Mouse (Mus musculus) kidney, embryonic 14.5 days (tissue): ENCODE measurements around the gene Abcc6. TPM values are rescaled to one million over a fixed set of nuclear protein-coding genes. Genes with fewer than 3 reads are reported as not detected.

ENCODE experiments used
- ATAC-seq: fragments of 200-750 bp; cut with Nextera tagmentation; 2 replicates; pipeline ENCODE4 v1.8.0; 2017; ENCODE audit warnings: moderate number of reproducible peaks, mild to moderate bottlenecking, moderate TSS enrichment, moderate library complexity; ENCODE audit not compliant: low FRiP score, low TSS enrichment
- H3K27ac ChIP-seq: fragments of 300-500 bp; sonication (generic); 2 replicates; pipeline ENCODE4 v1.5.1; 2014; ENCODE audit warnings: low read depth, mild to moderate bottlenecking, low read length, moderate library complexity, mixed read lengths
- H3K27me3 ChIP-seq: fragments of 300-500 bp; sonication (generic); 2 replicates; pipeline ENCODE4 v1.6.1; 2014; ENCODE audit warnings: mild to moderate bottlenecking, low read length; ENCODE audit not compliant: control insufficient read depth, insufficient read depth
- H3K36me3 ChIP-seq: fragments of 300-500 bp; sonication (generic); 2 replicates; pipeline ENCODE4 v1.6.1; 2014; ENCODE audit warnings: low read length, mixed read lengths; ENCODE audit not compliant: control insufficient read depth, insufficient read depth
- H3K4me1 ChIP-seq: fragments of 300-500 bp; sonication (generic); 2 replicates; pipeline ENCODE4 v1.6.1; 2014; ENCODE audit warnings: low read length, mixed read lengths; ENCODE audit not compliant: control insufficient read depth, insufficient read depth
- H3K4me2 ChIP-seq: fragments of 300-500 bp; sonication (generic); replicated peaks from 2 replicates; pipeline ENCODE4 v1.6.1; 2014; ENCODE audit warnings: low read depth, mild to moderate bottlenecking, low read length
- H3K4me3 ChIP-seq: fragments of 300-500 bp; sonication (generic); 2 replicates; pipeline ENCODE4 v1.5.1; 2014; ENCODE audit warnings: mild to moderate bottlenecking, low read length
- H3K9ac ChIP-seq: fragments of 300-500 bp; sonication (generic); 2 replicates; pipeline ENCODE4 v1.6.1; 2014; ENCODE audit warnings: low read depth, mild to moderate bottlenecking, low read length, moderate library complexity
- H3K9me3 ChIP-seq: fragments of 300-500 bp; sonication (generic); 2 replicates; pipeline ENCODE4 v1.6.1; 2016; ENCODE audit warnings: low read length; ENCODE audit not compliant: control insufficient read depth
- WGBS: fragments of 180-500 bp; shearing (Covaris S2); extraction: QIAGEN DNeasy Blood & Tissue Kit; methylation state at CpG from one replicate; pipeline ENCODE4 v1.1.7; 2014; 5-methylcytosine and 5-hydroxymethylcytosine counted together
- polyA plus RNA-seq: library from polyadenylated mRNA; unstranded; fragments of >200 nt; fragmentation: Nextera tagmentation; extraction: Ambion mirVana; gene quantifications from 2 replicates; pipeline ENCODE4 v1.2.1, GENCODE M21; 2014

The Abcc6 gene
- polyA plus RNA-seq, 1 experiment from 2014 or later = 0.53 TPM

DNA sequence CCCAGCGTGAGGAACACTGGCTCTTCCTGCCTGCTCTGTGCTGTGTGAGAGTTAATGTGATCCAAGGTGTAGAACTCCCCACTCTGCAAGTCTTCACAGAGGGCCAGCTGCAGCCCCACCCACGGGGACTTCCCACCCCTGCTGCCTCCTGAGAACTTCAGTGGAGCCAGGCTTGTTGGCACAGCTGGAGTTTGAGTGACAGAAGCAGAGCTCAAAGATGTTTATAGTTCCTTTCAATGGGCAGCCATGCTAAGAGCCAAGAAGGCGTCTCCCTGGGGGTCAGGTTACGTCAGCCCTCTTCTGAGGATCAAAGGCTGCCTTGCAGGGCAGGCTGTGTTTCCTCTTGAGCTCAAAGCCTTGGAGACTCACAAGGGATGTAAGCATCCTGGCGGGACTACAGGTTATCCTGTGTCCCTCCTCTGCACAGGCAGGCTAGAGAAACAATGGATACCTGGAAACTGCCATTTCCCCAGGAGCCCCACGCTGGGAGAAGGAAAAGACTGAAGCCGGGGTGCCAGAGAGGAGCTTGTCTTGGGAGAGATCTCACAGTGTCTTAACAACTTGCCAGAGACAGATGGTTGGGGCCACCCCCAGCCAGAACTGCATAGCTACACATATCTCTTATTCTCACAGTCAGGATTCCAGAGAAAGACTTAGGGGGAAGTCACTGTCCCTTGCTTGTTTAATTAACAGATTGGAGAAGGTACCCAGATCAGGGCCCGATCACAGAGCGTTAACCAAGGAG lies 16.7 kb downstream of the Abcc6 start:
- 18% methylated on average over 9 of the region's 9 CpGs for WGBS
- no peak overlapping the region for H3K9ac ChIP-seq
- H3K36me3 ChIP-seq = no peaks in the 10 kb centered on the region
- H3K4me1 ChIP-seq = peaks cover 13% of the 10 kb centered on the region; the same call in 1 of the 2 replicates
- peak; percentile 80 for ATAC-seq
- no peaks in the 10 kb centered on the region for H3K9me3 ChIP-seq
- H3K4me3 ChIP-seq = no peak overlapping the region
- no peak overlapping the region for H3K4me2 ChIP-seq
- H3K27ac ChIP-seq = peak overlapping the region; percentile 12; the same call in 1 of the 2 replicates
- H3K27me3 ChIP-seq = no peaks in the 10 kb centered on the region

DNA sequence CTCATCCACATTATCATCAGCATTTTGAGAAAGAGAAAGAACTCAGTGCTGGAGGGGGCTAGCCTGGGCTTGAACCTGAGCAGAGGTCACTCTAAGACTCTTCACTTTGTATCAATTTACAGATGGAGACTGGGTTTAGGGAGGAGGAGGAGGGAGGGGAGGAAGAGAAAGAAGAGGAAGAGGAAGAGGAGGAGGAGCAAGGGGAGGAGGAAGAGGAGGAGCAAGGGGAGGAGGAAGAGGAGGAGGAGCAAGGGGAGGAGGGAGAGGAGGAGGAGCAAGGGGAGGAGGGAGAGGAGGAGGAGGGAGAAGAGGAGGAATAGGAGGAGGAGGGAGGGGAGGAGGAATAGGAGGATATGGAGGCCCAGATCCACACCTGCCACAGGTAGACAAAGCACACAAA lies 18.0 kb downstream of the Abcc6 start:
- H3K9ac ChIP-seq = no peak overlapping the region
- H3K9me3 ChIP-seq = no peaks in the 10 kb centered on the region
- H3K27me3 ChIP-seq = no peaks in the 10 kb centered on the region
- no peak for ATAC-seq
- H3K27ac ChIP-seq = no peak overlapping the region
- H3K4me3 ChIP-seq = no peak overlapping the region
- H3K36me3 ChIP-seq = no peaks in the 10 kb centered on the region
- no peak overlapping the region for H3K4me2 ChIP-seq
- H3K4me1 ChIP-seq = peaks cover 13% of the 10 kb centered on the region; the same call in 1 of the 2 replicates

DNA sequence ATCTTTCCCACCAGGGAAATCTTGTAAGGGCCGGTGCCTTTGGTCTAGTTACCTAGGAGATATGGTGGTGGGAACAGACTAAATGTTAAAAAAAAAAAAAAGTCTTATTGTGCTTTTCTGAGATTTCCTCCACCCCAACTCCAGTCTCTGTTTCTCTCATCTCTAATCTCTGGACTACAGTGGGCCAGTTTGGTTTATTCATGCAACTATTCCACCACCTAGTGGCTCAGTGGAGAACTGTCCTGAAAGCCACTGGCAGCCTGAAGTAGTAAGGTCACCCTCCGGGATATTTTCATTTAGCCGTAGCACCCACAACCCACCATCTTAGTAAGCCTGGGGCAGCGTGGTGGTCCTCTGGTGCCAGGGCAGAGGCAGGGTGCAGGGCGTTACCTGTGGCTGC lies 20.5 kb downstream of the Abcc6 start:
- peaks cover 16% of the 10 kb centered on the region; the same call in 1 of the 2 replicates for H3K4me1 ChIP-seq
- H3K27me3 ChIP-seq = no peaks in the 10 kb centered on the region
- H3K36me3 ChIP-seq = no peaks in the 10 kb centered on the region
- no peak for ATAC-seq
- no peak overlapping the region for H3K9ac ChIP-seq
- 12% methylated on average over 5 of the region's 5 CpGs for WGBS
- H3K27ac ChIP-seq = no peak overlapping the region
- no peak overlapping the region for H3K4me3 ChIP-seq
- H3K9me3 ChIP-seq = no peaks in the 10 kb centered on the region
- H3K4me2 ChIP-seq = no peak overlapping the region

DNA sequence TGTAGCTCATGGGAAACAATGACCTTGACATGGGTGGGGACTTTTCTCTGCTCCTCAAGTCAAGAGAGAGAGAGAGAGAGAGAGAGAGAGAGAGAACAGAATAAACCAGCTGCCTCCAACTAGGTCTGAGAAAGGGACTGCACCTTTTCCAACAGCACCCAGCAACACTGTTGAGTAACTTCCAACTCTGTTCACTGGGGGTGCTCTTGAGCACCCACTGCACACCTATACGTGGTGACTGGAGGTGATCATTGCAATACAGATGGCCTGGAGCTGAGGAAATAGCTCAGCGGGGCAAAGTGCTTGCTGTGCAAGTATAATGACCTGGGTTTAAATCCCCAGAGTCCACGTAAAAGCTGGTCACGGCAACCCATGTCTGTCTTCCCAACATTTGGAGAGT lies 27.4 kb downstream of the Abcc6 start:
- Histone ChIP-seq H3K4me1 (0 out of 2 replicates have a peak, but pooled peaks cover 3% of the 10 kb centered on the region), H3K27ac (no peak overlapping the region), H3K4me3 (no peak overlapping the region), H3K4me2 (no peak overlapping the region), H3K9ac (no peak overlapping the region), H3K9me3 (no peaks in the 10 kb centered on the region), H3K36me3 (no peaks in the 10 kb centered on the region), H3K27me3 (no peaks in the 10 kb centered on the region)
- WGBS = 62% methylated on average over 4 of the region's 4 CpGs
- ATAC-seq = no peak

DNA sequence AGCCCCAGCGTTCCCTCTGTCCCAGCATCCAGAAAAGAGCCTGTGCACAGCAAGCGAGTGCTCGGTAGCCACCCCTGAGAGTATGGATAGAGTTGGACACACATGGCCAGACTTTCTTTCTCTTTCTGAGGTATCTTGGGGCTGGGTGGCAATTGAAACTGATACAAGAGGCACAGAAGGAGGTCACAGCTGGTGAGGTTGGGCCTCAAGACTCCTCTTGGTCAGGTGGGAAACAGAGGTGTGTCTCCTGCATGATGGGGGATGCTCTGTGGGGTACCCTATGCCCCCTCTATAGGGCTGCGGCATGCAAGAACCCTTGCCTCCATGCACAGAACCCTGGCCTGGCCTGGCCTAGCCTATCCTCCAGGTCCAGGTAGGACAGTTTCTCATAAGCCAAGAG lies 29.5 kb downstream of the Abcc6 start:
- WGBS = 87% methylated on average over 4 of the region's 4 CpGs

DNA sequence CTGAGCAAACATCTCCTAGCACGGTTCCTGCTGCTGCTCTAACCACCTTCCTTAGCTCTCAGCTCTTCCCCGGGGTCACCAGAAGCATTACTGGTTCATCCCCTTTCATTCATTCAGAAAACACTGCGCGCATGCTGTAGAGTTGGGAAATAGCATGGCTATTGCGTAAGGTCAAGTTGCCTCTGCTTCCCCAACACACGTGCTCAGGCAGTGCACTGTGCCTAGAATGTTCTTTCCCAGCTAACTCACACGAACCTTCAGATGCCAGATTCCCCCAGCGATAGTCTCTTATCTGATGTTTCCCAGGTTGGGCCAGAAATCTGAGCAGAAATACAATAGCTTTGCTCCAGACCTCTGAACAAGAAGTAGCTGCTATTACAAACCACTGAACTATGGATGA lies 37.6 kb downstream of the Abcc6 start:
- Histone ChIP-seq H3K9ac (no peak overlapping the region), H3K36me3 (no peaks in the 10 kb centered on the region), H3K27me3 (no peaks in the 10 kb centered on the region), H3K4me1 (no peaks in the 10 kb centered on the region), H3K27ac (no peak overlapping the region), H3K4me3 (no peak overlapping the region), H3K9me3 (no peaks in the 10 kb centered on the region), H3K4me2 (no peak overlapping the region)
- no peak for ATAC-seq
- 82% methylated on average over 8 of the region's 8 CpGs for WGBS

More for the DNA sequence above, 29.5 kb downstream of the Abcc6 start:
- Histone ChIP-seq H3K4me3 (no peak overlapping the region), H3K9ac (no peak overlapping the region), H3K27me3 (no peaks in the 10 kb centered on the region), H3K4me1 (0 out of 2 replicates have a peak, but pooled peaks cover 1% of the 10 kb centered on the region), H3K4me2 (no peak overlapping the region), H3K9me3 (no peaks in the 10 kb centered on the region), H3K27ac (no peak overlapping the region), H3K36me3 (no peaks in the 10 kb centered on the region)
- ATAC-seq = no peak

DNA sequence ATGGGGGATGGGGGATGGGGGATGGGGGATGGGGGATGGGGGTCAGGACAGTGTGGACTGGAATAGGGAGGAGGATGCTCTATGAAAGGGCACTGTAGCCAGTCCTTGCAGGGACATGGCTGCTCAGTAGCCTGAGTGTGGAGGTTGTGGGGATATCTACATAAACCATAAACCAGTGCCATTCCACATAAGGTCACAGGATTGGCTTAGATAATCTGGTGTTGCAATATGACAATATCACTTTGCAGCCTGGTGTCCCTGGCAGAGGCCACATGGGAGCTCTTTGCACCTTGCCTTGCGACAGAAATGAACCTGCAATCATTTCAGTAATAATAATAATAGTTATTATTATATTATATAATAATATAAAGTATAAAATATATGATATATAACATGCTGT lies 41.8 kb downstream of the Abcc6 start:
- no peaks in the 10 kb centered on the region for H3K4me1 ChIP-seq
- WGBS = 87% methylated on average over 1 of the region's 1 CpGs
- H3K27ac ChIP-seq = no peak overlapping the region
- no peak overlapping the region for H3K4me3 ChIP-seq
- no peak overlapping the region for H3K4me2 ChIP-seq
- H3K9ac ChIP-seq = no peak overlapping the region
- ATAC-seq = no peak
- H3K9me3 ChIP-seq = no peaks in the 10 kb centered on the region
- H3K36me3 ChIP-seq = no peaks in the 10 kb centered on the region
- no peaks in the 10 kb centered on the region for H3K27me3 ChIP-seq

DNA sequence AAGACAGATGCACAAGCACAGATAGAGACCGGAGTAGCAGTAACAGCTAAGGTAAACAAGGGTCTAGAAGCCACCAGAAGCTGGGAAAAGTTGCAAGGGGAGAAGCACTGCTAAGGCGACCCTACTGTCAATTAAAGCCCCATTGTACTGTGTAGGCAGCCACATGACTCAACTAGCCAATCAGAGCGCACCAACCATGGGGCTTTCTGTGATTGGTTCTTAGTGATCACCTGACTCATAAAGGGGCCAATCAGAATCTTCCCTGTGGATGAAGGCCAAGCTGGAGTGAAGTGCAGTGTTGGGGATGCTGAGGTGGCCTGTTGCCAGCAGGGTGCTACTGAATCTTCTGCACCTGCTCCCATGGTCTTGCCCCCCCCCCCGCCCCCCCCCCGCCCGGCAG lies 43.2 kb downstream of the Abcc6 start:
- H3K4me1 ChIP-seq = no peaks in the 10 kb centered on the region
- H3K4me3 ChIP-seq = no peak overlapping the region
- H3K36me3 ChIP-seq = no peaks in the 10 kb centered on the region
- H3K4me2 ChIP-seq = no peak overlapping the region
- no peaks in the 10 kb centered on the region for H3K9me3 ChIP-seq
- no peak for ATAC-seq
- no peak overlapping the region for H3K27ac ChIP-seq
- no peaks in the 10 kb centered on the region for H3K27me3 ChIP-seq
- WGBS = 84% methylated on average over 5 of the region's 6 CpGs
- H3K9ac ChIP-seq = no peak overlapping the region

DNA sequence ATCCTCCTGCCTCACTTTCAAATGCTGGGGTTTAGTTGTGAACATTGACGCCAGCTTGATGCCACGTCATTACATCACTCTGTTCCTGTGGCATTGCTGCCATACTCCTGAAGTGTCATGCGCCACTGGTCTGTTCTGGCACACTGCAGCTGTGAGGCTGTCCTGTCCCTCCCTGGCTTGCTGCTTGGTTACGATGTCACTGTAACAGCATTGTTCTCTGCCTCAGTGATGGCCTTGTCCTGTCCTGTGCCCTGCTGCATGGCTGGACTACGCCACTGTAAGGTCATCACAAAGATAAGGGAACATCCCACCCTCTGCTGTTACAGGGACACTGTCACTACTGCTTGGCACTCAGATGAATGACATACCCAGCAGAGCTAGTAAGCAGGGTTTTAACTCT lies 48.5 kb downstream of the Abcc6 start:
- WGBS = 82% methylated on average over 5 of the region's 5 CpGs

More for the DNA sequence above, 48.5 kb downstream of the Abcc6 start:
- Histone ChIP-seq H3K9ac (no peak overlapping the region), H3K9me3 (no peaks in the 10 kb centered on the region), H3K4me1 (no peaks in the 10 kb centered on the region), H3K4me3 (no peak overlapping the region), H3K27ac (no peak overlapping the region), H3K36me3 (no peaks in the 10 kb centered on the region), H3K4me2 (no peak overlapping the region), H3K27me3 (no peaks in the 10 kb centered on the region)
- no peak for ATAC-seq
